Mouse (Mus musculus): Measurements from ENCODE around the gene Cbx8. TPM values are rescaled to one million over a fixed set of nuclear protein-coding genes. Genes with fewer than 3 reads are reported as not detected.
A peak's percentile ranks its signal among the peaks of the same experiment; 100 is the strongest.

Cbx8 gene
- total RNA-seq, 2 experiments from 2014 or later = 5.6 to 5.7 TPM

- DNase-seq = peak; percentile 80
Measured at GRCm38 (mm10) chr11:119078691-119079444, 38.1 kb upstream of the Cbx8 start.

GRCm38 (mm10) chr11:119077755-119078154 is 37.0 kb upstream of the Cbx8 start:
- DNase-seq = no peak

GRCm38 (mm10) chr11:119075805-119076204 is 35.0 kb upstream of the Cbx8 start:
- no peak for DNase-seq

GRCm38 (mm10) chr11:119073876-119074433 is 33.2 kb upstream of the Cbx8 start:
- no peak for DNase-seq

GRCm38 (mm10) chr11:119072986-119073385 is 32.2 kb upstream of the Cbx8 start:
- no peak for DNase-seq

GRCm38 (mm10) chr11:119072239-119072638 is 31.5 kb upstream of the Cbx8 start:
- DNase-seq = no peak

GRCm38 (mm10) chr11:119066841-119067240 is 26.1 kb upstream of the Cbx8 start:
- no peak for DNase-seq

- DNase-seq = no peak
Measured at GRCm38 (mm10) chr11:119059256-119059655, 18.5 kb upstream of the Cbx8 start.

- no peak for DNase-seq
Measured at GRCm38 (mm10) chr11:119058041-119058995, 17.5 kb upstream of the Cbx8 start.

- DNase-seq = no peak
Measured at GRCm38 (mm10) chr11:119057291-119057690, 16.5 kb upstream of the Cbx8 start.

GRCm38 (mm10) chr11:119056301-119057211 is 15.8 kb upstream of the Cbx8 start:
- DNase-seq = peak; percentile 76

- DNase-seq = no peak
Measured at GRCm38 (mm10) chr11:119055571-119056131, 14.9 kb upstream of the Cbx8 start.

- DNase-seq = peak; percentile 60
Measured at GRCm38 (mm10) chr11:119054351-119055345, 13.9 kb upstream of the Cbx8 start.

GRCm38 (mm10) chr11:119053738-119054350 is 13.1 kb upstream of the Cbx8 start:
- DNase-seq = no peak

GRCm38 (mm10) chr11:119053257-119053670 is 12.5 kb upstream of the Cbx8 start:
- DNase-seq = peak; percentile 85

- DNase-seq = peak; percentile 81
Measured at GRCm38 (mm10) chr11:119052661-119053256, 12.0 kb upstream of the Cbx8 start.

GRCm38 (mm10) chr11:119051927-119052660 is 11.3 kb upstream of the Cbx8 start:
- DNase-seq = peak; percentile 63

- no peak for DNase-seq
Measured at GRCm38 (mm10) chr11:119051426-119051825, 10.7 kb upstream of the Cbx8 start.

- DNase-seq = no peak
Measured at GRCm38 (mm10) chr11:119050361-119050760, 9.6 kb upstream of the Cbx8 start.

All from heart, postnatal 4 days (tissue).